Mouse (Mus musculus) embryonic fibroblast, embryonic 13.5 days (primary cell): ENCODE measurements around the gene Xpo6.

Source experiments
- CTCF ChIP-seq: IDR thresholded peaks from 2 replicates; pipeline ENCODE4 v1.5.1; 2011; ENCODE audit warnings: mild to moderate bottlenecking, control low read depth, low read length, moderate library complexity, borderline replicate concordance; ENCODE audit not compliant: insufficient read depth
- POLR2A ChIP-seq: IDR thresholded peaks from 2 replicates; pipeline ENCODE4 v1.6.1; 2011; ENCODE audit warnings: low read depth, mild to moderate bottlenecking, control low read depth, low read length, moderate library complexity

- TF ChIP-seq POLR2A = no peak
- no peak for TF ChIP-seq CTCF
These were observed 6.1 kb downstream of the Xpo6 start for GRCm38 (mm10) chr7:126194175-126194574.
